Mouse (Mus musculus): ENCODE data around the gene Omg.

Omg gene

GRCm38 (mm10) chr11:79503845-79504244 lies at the start of gene Omg:
Omg (minus strand) TSS chr11:79504084.
- peak; percentile 48 for DNase-seq

GRCm38 (mm10) chr11:79552622-79553021 lies 48.7 kb upstream of the Omg start:
- no peak for DNase-seq

- DNase-seq, result no peak
Observed at GRCm38 (mm10) chr11:79536293-79536692, 32.4 kb upstream of the Omg start.

GRCm38 (mm10) chr11:79535554-79535953 lies 31.7 kb upstream of the Omg start:
- DNase-seq, result no peak

- peak; percentile 2 for DNase-seq
Observed at GRCm38 (mm10) chr11:79533950-79534690, 30.2 kb upstream of the Omg start.

- DNase-seq, result peak; percentile 4
Observed at GRCm38 (mm10) chr11:79533311-79533710, 29.4 kb upstream of the Omg start.

GRCm38 (mm10) chr11:79531485-79531884 lies 27.6 kb upstream of the Omg start:
- no peak for DNase-seq

- DNase-seq, result no peak
Observed at GRCm38 (mm10) chr11:79530774-79531173, 26.9 kb upstream of the Omg start.

GRCm38 (mm10) chr11:79530333-79530761 lies 26.5 kb upstream of the Omg start, which contains the start of the genes Evi2 and Evi2a:
Evi2 (minus strand) TSS chr11:79530589.
Evi2a (minus strand) TSS chr11:79530609.
- peak; percentile 6 for DNase-seq

- DNase-seq, result no peak
Observed at GRCm38 (mm10) chr11:79529736-79530135, 25.9 kb upstream of the Omg start.

- DNase-seq, result no peak
Observed at GRCm38 (mm10) chr11:79529226-79529625, 25.3 kb upstream of the Omg start.

- DNase-seq, result no peak
Observed at GRCm38 (mm10) chr11:79528601-79529000, 24.7 kb upstream of the Omg start.

GRCm38 (mm10) chr11:79527739-79528384 lies 24.0 kb upstream of the Omg start:
- no peak for DNase-seq

- no peak for DNase-seq
Observed at GRCm38 (mm10) chr11:79527015-79527738, 23.3 kb upstream of the Omg start.

GRCm38 (mm10) chr11:79526549-79526948 lies 22.7 kb upstream of the Omg start:
- DNase-seq, result no peak

- DNase-seq, result no peak
Observed at GRCm38 (mm10) chr11:79524310-79524575, 20.4 kb upstream of the Omg start.

GRCm38 (mm10) chr11:79523560-79524309 lies 19.9 kb upstream of the Omg start, which contains the start of gene Evi2b:
Evi2b (minus strand) TSS chr11:79523762.
- DNase-seq, result no peak

- DNase-seq, result no peak
Observed at GRCm38 (mm10) chr11:79522944-79523343, 19.1 kb upstream of the Omg start.

- no peak for DNase-seq
Observed at GRCm38 (mm10) chr11:79521930-79522329, 18.0 kb upstream of the Omg start.

- no peak for DNase-seq
Observed at GRCm38 (mm10) chr11:79520772-79521171, 16.9 kb upstream of the Omg start.

GRCm38 (mm10) chr11:79519878-79520291 lies 16.0 kb upstream of the Omg start:
- DNase-seq, result no peak

- no peak for DNase-seq
Observed at GRCm38 (mm10) chr11:79519299-79519698, 15.4 kb upstream of the Omg start.

GRCm38 (mm10) chr11:79515798-79516197 lies 11.9 kb upstream of the Omg start:
- no peak for DNase-seq
